Mouse (Mus musculus) heart, postnatal 0 days (tissue): ENCODE measurements around the gene Ago4.

Source experiments
- CTCF ChIP-seq: IDR thresholded peaks from 2 replicates; pipeline ENCODE4 v1.5.1; 2016; ENCODE audit warnings: antibody characterized with exemption, control low read depth, low read depth
- EP300 ChIP-seq: IDR thresholded peaks from 2 replicates; pipeline ENCODE4 v1.6.1; 2016; ENCODE audit warnings: antibody characterized with exemption, low read depth

- TF ChIP-seq EP300 (no peak), CTCF (peak; percentile 55)
Observed at GRCm38 (mm10) chr4:126554462-126554861, 21.2 kb upstream of the Ago4 start.
